Mouse (Mus musculus): ENCODE data around the gene Rassf4. TPM values are rescaled to one million over a fixed set of nuclear protein-coding genes. Genes with fewer than 3 reads are reported as not detected.

Rassf4 gene
- polyA plus RNA-seq, 1 experiment from 2014 or later = 10.0 TPM

GRCm38 (mm10) chr6:116663364-116663763, 10.4 kb downstream of the Rassf4 start:
- no peaks in the 10 kb centered on the region for H3K4me1 ChIP-seq (ENCODE audit: insufficient read depth, low read depth, low read length)
- DNase-seq (ENCODE audit: low spot score) = no peak
- ATAC-seq = no peak
- no peak overlapping the region for H3K9ac ChIP-seq (replicated peaks; ENCODE audit: low read depth)
- H3K4me3 ChIP-seq (ENCODE audit: low read depth, low read length) = no peak overlapping the region
- WGBS = 67% methylated on average over 2 of the region's 2 CpGs
- H3K27ac ChIP-seq (ENCODE audit: low read length) = no peak overlapping the region
- H3K4me2 ChIP-seq (replicated peaks; ENCODE audit: low read depth, low read length) = no peak overlapping the region
- TF ChIP-seq EP300 (IDR thresholded peaks at IDR 0.05) (no peak), CTCF (IDR thresholded peaks at IDR 0.05) (no peak)
- H3K9me3 ChIP-seq (ENCODE audit: low read length) = no peaks in the 10 kb centered on the region
- H3K27me3 ChIP-seq (replicated peaks; ENCODE audit: insufficient read depth, low read length) = no peaks in the 10 kb centered on the region
- H3K36me3 ChIP-seq (ENCODE audit: insufficient read depth, low read length) = no peaks in the 10 kb centered on the region

- TF ChIP-seq CTCF (IDR thresholded peaks at IDR 0.05) (peak; percentile 94), EP300 (IDR thresholded peaks at IDR 0.05) (0 out of 2 replicates have a peak, but pooled peaks have one; percentile 32)
- Histone ChIP-seq H3K4me1 (ENCODE audit: insufficient read depth, low read depth, low read length) (peaks cover 11% of the 10 kb centered on the region; the same call in 1 of the 2 replicates), H3K9ac (replicated peaks; ENCODE audit: low read depth) (no peak overlapping the region), H3K36me3 (ENCODE audit: insufficient read depth, low read length) (no peaks in the 10 kb centered on the region), H3K27me3 (replicated peaks; ENCODE audit: insufficient read depth, low read length) (no peaks in the 10 kb centered on the region), H3K9me3 (ENCODE audit: low read length) (no peaks in the 10 kb centered on the region), H3K4me3 (ENCODE audit: low read depth, low read length) (no peak overlapping the region), H3K27ac (ENCODE audit: low read length) (peak overlapping the region; percentile 95; the same call in 1 of the 2 replicates), H3K4me2 (replicated peaks; ENCODE audit: low read depth, low read length) (no peak overlapping the region)
- DNase-seq (ENCODE audit: low spot score) (peak; percentile 85), ATAC-seq (peak; percentile 33; the same call in 1 of the 2 replicates)
- 45% methylated on average over 9 of the region's 9 CpGs for WGBS
Observed at GRCm38 (mm10) chr6:116653684-116654454, 19.9 kb downstream of the Rassf4 start.

GRCm38 (mm10) chr6:116653191-116653590, 20.6 kb downstream of the Rassf4 start:
- Histone ChIP-seq H3K9ac (replicated peaks; ENCODE audit: low read depth) (peak overlapping the region; percentile 66; the same call in 1 of the 2 replicates), H3K27ac (ENCODE audit: low read length) (peak overlapping the region; percentile 95), H3K4me2 (replicated peaks; ENCODE audit: low read depth, low read length) (peak overlapping the region; percentile 67)

GRCm38 (mm10) chr6:116651437-116652118, 22.2 kb downstream of the Rassf4 start:
- peak overlapping the region; percentile 66 for H3K9ac ChIP-seq (replicated peaks; ENCODE audit: low read depth)
- peak overlapping the region; percentile 67 for H3K4me2 ChIP-seq (replicated peaks; ENCODE audit: low read depth, low read length)
- TF ChIP-seq CTCF (IDR thresholded peaks at IDR 0.05) (peak; percentile 86), EP300 (IDR thresholded peaks at IDR 0.05) (no peak)
- H3K4me3 ChIP-seq (ENCODE audit: low read depth, low read length) = peak overlapping the region; percentile 50
- peak; percentile 34 for ATAC-seq
- H3K27ac ChIP-seq (ENCODE audit: low read length) = peak overlapping the region; percentile 95
- no peaks in the 10 kb centered on the region for H3K36me3 ChIP-seq (ENCODE audit: insufficient read depth, low read length)
- no peaks in the 10 kb centered on the region for H3K27me3 ChIP-seq (replicated peaks; ENCODE audit: insufficient read depth, low read length)
- H3K9me3 ChIP-seq (ENCODE audit: low read length) = no peaks in the 10 kb centered on the region
- H3K4me1 ChIP-seq (ENCODE audit: insufficient read depth, low read depth, low read length) = peaks cover 19% of the 10 kb centered on the region; the same call in 1 of the 2 replicates
- 35% methylated on average over 19 of the region's 20 CpGs for WGBS
- peak; percentile 81 for DNase-seq (ENCODE audit: low spot score)

More at GRCm38 (mm10) chr6:116653191-116653590, 20.6 kb downstream of the Rassf4 start:
- ATAC-seq = no peak
- no peaks in the 10 kb centered on the region for H3K27me3 ChIP-seq (replicated peaks; ENCODE audit: insufficient read depth, low read length)
- H3K4me3 ChIP-seq (ENCODE audit: low read depth, low read length) = no peak overlapping the region
- no peaks in the 10 kb centered on the region for H3K36me3 ChIP-seq (ENCODE audit: insufficient read depth, low read length)
- TF ChIP-seq CTCF (IDR thresholded peaks at IDR 0.05) (no peak), EP300 (IDR thresholded peaks at IDR 0.05) (no peak)
- no peaks in the 10 kb centered on the region for H3K9me3 ChIP-seq (ENCODE audit: low read length)
- 47% methylated on average over 3 of the region's 3 CpGs for WGBS
- H3K4me1 ChIP-seq (ENCODE audit: insufficient read depth, low read depth, low read length) = peaks cover 11% of the 10 kb centered on the region; the same call in 1 of the 2 replicates
- peak; percentile 29 for DNase-seq (ENCODE audit: low spot score)

- no peaks in the 10 kb centered on the region for H3K36me3 ChIP-seq (ENCODE audit: insufficient read depth, low read length)
- ATAC-seq (peak; percentile 91), DNase-seq (ENCODE audit: low spot score) (peak; percentile 93)
- H3K27ac ChIP-seq (ENCODE audit: low read length) = peak within 1 kb of the TSS; percentile 95
- 7% methylated on average over 6 of the region's 6 CpGs for WGBS
- peak within 1 kb of the TSS; percentile 50 for H3K4me3 ChIP-seq (ENCODE audit: low read depth, low read length)
- peaks cover 19% of the 10 kb centered on the region; the same call in 1 of the 2 replicates for H3K4me1 ChIP-seq (ENCODE audit: insufficient read depth, low read depth, low read length)
- no peaks in the 10 kb centered on the region for H3K27me3 ChIP-seq (replicated peaks; ENCODE audit: insufficient read depth, low read length)
- TF ChIP-seq CTCF (IDR thresholded peaks at IDR 0.05) (no peak), EP300 (IDR thresholded peaks at IDR 0.05) (peak; percentile 98)
- no peaks in the 10 kb centered on the region for H3K9me3 ChIP-seq (ENCODE audit: low read length)
- H3K4me2 ChIP-seq (replicated peaks; ENCODE audit: low read depth, low read length) = peak within 1 kb of the TSS; percentile 67
- H3K9ac ChIP-seq (replicated peaks; ENCODE audit: low read depth) = peak within 1 kb of the TSS; percentile 66
Observed at GRCm38 (mm10) chr6:116650406-116650805, 23.3 kb downstream of the Rassf4 start, which contains the start of gene Depp1. Gene Depp1, plus strand, starts transcription at chr6:116650609.

GRCm38 (mm10) chr6:116649811-116650210, 23.9 kb downstream of the Rassf4 start:
- 56% methylated on average over 7 of the region's 7 CpGs for WGBS
- DNase-seq (ENCODE audit: low spot score) (peak; percentile 56), ATAC-seq (peak; percentile 46)
- H3K4me2 ChIP-seq (replicated peaks; ENCODE audit: low read depth, low read length) = no peak overlapping the region
- no peaks in the 10 kb centered on the region for H3K9me3 ChIP-seq (ENCODE audit: low read length)
- no peak overlapping the region for H3K9ac ChIP-seq (replicated peaks; ENCODE audit: low read depth)
- peak overlapping the region; percentile 95 for H3K27ac ChIP-seq (ENCODE audit: low read length)
- peaks cover 22% of the 10 kb centered on the region; the same call in 1 of the 2 replicates for H3K4me1 ChIP-seq (ENCODE audit: insufficient read depth, low read depth, low read length)
- H3K36me3 ChIP-seq (ENCODE audit: insufficient read depth, low read length) = no peaks in the 10 kb centered on the region
- no peak overlapping the region for H3K4me3 ChIP-seq (ENCODE audit: low read depth, low read length)
- no peaks in the 10 kb centered on the region for H3K27me3 ChIP-seq (replicated peaks; ENCODE audit: insufficient read depth, low read length)
- TF ChIP-seq CTCF (IDR thresholded peaks at IDR 0.05) (no peak), EP300 (IDR thresholded peaks at IDR 0.05) (no peak)

All from lung, postnatal 0 days (tissue).